Mouse (Mus musculus) frontal cortex, postnatal 25 days (tissue): ENCODE data around the gene Ak1.
A peak's percentile ranks its signal among the peaks of the same experiment; 100 is the strongest.

Experiments used
- DNase-seq, 2 experiments: peaks; one replicate each; pipeline ENCODE4 v3.0.0; 2022; ENCODE audit warnings: low spot score in 2 of 2

The Ak1 gene

GRCm38 (mm10) chr2:32601417-32602065, 20.0 kb upstream of the Ak1 start:
- no peak for DNase-seq

- DNase-seq, result peak; percentile 87 to 95
Observed at GRCm38 (mm10) chr2:32602600-32603054, 18.9 kb upstream of the Ak1 start.

GRCm38 (mm10) chr2:32604631-32605030, 16.9 kb upstream of the Ak1 start:
- DNase-seq, result no peak

- no peak for DNase-seq
Observed at GRCm38 (mm10) chr2:32606161-32607142, 15.1 kb upstream of the Ak1 start.

GRCm38 (mm10) chr2:32607262-32607947, 14.2 kb upstream of the Ak1 start:
- no peak for DNase-seq

- no peak for DNase-seq
Observed at GRCm38 (mm10) chr2:32608141-32608777, 13.3 kb upstream of the Ak1 start.

GRCm38 (mm10) chr2:32608778-32609435, 12.7 kb upstream of the Ak1 start:
- DNase-seq, result no peak

- DNase-seq, result no peak
Observed at GRCm38 (mm10) chr2:32610610-32611229, 10.8 kb upstream of the Ak1 start.

GRCm38 (mm10) chr2:32612274-32612673, 9.3 kb upstream of the Ak1 start:
- DNase-seq, result no peak

GRCm38 (mm10) chr2:32617109-32617508, 4.4 kb upstream of the Ak1 start:
- DNase-seq, result no peak

- DNase-seq, result no peak
Observed at GRCm38 (mm10) chr2:32617601-32618000, 4.0 kb upstream of the Ak1 start.

GRCm38 (mm10) chr2:32618051-32618450, 3.5 kb upstream of the Ak1 start:
- no peak for DNase-seq

- DNase-seq, result no peak
Observed at GRCm38 (mm10) chr2:32620682-32621516, 659 bp upstream of the Ak1 start.

- DNase-seq, result no peak
Observed at GRCm38 (mm10) chr2:32624111-32624748, 2.7 kb downstream of the Ak1 start.

- peak; percentile 75 to 82 for DNase-seq
Observed at GRCm38 (mm10) chr2:32625212-32625872, 3.8 kb downstream of the Ak1 start.

GRCm38 (mm10) chr2:32625873-32626694, 4.5 kb downstream of the Ak1 start:
- DNase-seq, result peak in 1 of 2 experiments; percentile 53

GRCm38 (mm10) chr2:32627266-32628043, 5.9 kb downstream of the Ak1 start:
- no peak for DNase-seq
